Mouse (Mus musculus) ZHBTc4 (cell line): ENCODE data around the gene Endog.

Experiments used
- DNase-seq: peaks from one replicate; pipeline ENCODE4 v3.0.0-alpha.2; 2011; ENCODE audit warnings: low read depth, low spot score

Endog gene

DNA sequence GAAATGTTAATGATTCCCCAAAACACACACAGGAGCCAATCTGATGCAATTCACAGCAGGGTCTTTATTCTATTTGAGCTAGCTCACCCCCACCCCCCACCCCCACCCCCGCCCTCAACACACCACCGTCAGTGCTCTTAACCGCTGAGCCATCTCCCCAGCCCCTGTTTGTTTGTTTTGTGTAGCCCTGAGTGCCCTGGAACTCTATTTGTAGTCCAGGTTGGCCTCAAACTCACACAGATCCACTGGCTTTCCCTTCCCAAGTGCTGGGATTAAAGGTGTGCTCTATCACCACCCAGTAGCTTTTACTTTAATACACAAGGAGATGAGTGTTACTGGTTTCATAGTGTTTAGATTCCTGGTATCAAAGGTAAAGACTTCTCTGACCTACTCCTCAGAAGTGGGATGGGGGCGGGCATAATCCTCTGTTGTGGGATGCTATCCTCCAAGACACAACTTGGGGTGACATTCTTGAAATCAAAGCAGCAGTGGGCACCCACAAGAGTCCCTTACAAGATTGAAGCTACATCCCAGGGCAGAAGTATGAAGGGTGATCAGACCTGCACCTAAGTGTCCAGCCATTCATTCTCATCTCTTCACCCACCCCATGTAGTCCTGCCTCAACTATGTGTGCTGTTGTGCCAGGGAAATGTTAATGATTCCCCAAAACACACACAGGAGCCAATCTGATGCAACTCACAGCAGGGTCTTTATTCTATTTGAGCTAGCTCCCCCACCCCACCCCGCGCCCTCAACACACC is 40.3 kb downstream of the Endog start:
- no peak for DNase-seq

DNA sequence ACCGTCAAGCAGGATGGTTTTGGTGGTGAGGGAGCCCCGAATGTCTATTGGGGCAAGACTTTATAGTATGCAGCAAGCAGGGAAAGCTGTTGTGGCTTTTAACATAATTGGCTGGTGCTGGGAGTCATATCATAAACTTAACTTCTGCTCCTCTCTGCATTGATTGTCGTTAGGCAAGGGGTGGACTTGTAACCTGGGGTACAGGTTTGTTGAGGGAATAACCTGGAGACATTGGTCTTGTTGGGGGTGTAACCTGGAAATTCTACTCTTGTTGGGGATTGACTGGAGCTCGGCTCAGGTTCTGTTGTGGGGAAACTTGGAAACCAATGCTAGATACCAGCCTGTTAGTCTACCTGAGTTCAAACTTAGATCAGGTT is 40.9 kb downstream of the Endog start:
- no peak for DNase-seq

DNA sequence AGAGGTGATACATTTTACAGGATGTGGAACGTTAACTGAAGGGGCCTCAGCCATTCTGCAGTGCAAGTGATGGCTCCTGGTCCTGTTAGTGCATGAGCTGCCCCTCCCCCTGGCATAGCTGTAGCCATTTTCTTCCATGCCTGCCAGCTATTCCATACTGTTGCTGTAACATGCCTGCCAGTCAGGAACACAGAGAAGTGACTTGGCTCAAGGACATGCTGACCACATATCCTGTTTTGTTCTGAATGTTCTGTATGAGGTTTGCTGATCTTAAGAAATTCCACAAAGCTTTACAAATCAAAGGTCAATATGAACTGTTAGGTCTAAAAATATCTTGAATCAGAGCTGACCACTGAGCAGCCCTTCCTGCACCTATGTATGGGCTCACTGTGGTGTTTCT is 41.7 kb downstream of the Endog start:
- DNase-seq = no peak

DNA sequence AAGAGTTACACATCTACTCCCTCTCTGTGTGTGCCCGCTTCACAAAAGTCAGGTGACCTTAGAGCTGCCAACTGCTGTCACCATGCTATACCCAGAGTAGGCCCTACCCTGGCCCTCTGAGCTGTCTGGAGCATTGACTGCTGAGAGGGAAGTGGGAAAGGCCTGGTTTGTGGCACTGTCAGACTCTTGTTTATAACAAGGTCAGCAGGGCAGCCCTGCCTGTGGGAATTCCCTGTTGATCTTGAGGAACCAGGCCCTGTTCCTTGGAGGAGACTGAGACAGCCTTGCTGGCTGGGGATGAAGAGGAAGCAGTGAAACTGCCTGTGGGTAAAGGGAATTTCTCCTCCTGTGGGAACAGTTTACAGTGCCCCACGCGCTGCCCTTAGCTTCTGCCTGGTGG is 43.5 kb downstream of the Endog start:
- no peak for DNase-seq

DNA sequence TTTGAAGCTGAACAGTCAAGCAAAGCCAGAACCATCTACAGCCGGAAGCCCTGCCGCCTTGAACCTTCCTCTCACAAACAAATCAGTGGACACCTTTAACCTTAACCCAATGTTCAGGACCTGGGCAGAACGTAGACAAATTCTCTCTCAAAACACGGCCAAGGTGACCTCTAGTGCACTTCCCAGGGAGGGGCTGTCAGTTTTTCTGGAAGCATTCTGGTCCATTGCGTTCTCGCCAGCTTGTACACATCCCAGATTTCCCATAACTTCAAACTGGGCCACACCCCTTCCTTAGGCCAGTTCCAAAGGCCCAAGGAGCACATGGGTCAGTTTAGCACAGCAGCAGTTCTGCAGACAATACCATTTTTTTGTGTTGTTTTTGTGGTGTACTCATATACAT is 44.2 kb downstream of the Endog start:
- peak; percentile 45 for DNase-seq

DNA sequence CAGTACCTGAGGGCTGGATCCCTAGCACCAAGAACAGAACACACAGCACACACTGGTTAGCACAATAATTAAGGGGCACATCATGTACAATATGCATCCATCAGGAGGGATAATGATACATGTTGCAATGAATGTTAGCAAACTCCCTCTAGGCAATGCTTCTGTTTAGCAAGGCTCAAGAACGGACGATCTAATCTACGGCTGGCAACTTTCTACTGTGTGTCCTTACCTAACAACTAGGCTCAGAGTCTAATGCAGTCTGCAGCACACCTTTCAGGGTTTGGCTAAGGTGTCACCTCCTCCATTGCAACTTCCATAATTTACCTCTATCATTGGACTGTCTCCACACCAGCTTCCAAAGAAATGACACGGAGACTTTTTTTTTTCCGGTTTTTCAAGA is 45.0 kb downstream of the Endog start:
- DNase-seq = no peak
